Mouse (Mus musculus): ENCODE results near the gene Nbr1. TPM values are rescaled to one million over a fixed set of nuclear protein-coding genes. Genes with fewer than 3 reads are reported as not detected.

Gene Nbr1
- total RNA-seq (2021): 100 to 1,000 TPM; 134 to 138 TPM
- long read RNA-seq, full-length matches to known transcripts: 40 of 81 reads
- long read RNA-seq, partial matches to known transcripts: 31 of 81 reads
- long read RNA-seq, other reads (novel, unspliced or antisense): 10 of 81 reads

DNA sequence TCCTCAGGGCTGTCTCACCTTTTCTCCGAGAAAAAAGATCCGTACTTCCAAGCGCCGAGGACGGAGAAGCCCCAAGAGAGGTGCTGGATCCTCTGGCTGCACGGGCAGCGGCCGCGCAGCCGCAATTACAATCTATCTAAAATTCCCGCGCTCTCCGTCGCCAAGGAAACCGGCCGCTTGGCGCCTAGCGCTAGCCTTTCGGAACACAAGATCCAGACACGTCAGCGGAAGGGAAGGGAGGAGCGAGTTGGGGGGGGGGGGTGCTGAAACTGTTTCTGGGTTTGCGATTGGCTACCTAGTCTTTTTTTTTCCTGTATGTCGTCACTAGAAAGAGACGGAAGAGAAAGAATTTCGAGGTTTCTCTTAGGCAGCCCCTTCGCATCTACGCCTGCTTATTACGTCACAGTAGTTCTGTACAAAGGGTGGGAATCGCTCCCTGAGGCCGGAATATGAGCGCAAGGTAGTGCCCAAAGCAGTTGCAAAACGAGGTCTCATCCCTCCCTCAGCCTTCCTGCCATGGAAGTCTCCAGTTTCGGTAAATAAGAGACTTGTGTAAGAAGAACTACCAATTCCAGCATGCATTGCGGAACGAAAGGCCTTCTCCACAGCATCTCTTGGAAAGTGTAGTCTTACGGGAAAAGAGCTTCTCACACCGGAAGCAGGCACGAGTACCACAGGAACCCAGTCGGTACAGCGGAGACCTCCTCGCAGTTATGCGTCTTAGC is at the start of gene Nbr1, which contains the start of gene Brca1:
TSS of gene Nbr1 (plus strand) at position 399 of the 725 bp plus-strand sequence.
TSS of gene Brca1 (minus strand) at position 205 of the 725 bp plus-strand sequence.
- DNase-seq (ENCODE audit: low spot score in 2 of 2): peak; percentile 93 to 96

DNA sequence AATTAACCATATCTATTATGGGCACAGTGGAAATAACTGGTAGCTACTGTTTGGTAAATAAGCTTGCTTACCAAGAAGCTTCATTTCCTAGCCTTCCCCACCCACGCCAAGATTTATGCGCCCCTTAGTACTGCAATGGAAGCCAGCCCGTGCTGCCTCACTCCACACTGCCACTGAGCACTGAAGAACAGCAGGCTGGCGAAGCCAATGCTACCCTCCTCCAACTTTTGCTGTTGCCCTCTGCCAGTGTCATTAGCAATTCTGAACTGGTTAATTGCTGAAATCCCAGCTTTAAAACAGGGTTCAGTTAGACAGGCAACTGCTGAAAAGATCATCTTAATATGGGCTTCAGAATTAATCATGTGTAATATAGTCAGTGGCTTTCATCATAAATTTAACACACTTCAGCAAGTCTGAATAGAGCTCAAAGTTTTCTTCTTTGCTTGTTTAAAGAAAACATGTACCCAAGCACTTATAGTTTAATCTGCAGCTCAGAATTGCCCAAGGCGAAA is 45.6 kb upstream of the Nbr1 start:
- DNase-seq (ENCODE audit: low spot score in 2 of 2): no peak

DNA sequence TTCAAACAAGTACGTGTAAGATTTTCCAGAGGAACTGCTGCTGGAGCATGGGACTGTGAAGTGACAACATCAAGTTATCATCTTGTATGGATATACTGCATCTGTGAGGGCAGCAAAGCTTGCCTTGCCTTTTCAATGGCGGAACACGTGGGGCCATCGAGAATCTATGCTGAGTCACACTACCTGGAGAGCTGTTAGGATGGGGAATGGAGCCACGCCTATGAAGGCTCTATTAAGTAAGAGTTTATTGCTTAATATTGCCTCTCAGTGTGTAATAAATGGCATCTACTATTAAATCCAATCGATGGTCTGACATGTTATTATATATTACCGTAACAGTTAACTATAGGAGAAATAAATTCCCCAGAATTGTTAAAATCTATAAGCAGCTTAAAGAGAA is 44.9 kb upstream of the Nbr1 start:
- DNase-seq (ENCODE audit: low spot score in 2 of 2): no peak

DNA sequence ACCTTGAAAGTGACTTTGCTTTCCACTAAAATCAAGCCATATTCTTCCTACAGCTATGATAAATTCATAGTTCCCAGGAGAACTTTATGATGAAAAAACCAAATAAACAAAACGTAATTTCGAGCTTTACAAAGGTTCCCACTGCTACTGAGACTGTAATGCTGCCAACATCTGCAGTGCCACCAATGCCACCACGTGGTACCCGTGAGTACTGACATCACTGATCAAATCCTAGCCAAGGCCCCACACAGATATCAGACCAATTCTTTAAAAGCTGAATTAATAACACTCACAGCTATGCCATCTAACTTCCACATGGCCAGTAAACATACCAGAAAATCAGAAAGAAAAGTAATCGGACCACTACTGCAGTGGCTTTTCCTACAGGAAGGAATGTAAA is 33.0 kb upstream of the Nbr1 start:
- peak in 1 of 2 experiments; percentile 17 for DNase-seq (ENCODE audit: low spot score in 2 of 2)

DNA sequence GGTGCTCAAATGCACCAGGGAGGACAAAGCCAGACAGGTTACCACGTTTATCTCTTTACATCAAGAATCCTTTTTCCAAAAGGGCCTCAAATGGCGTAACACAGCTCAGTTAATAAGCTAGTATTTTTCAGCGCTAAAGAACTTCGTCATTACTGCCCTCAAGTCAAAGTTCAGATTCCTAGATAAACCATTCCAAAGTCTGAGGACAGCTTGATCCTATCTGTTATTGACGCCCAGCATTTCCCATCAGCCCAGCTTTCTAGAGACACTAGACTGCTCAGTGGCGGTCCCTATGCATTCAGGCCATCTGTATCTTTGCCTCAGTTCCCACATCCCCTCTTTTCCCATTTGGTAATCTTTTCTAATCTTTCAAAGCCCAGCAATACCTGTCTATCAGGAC is 32.6 kb upstream of the Nbr1 start:
- no peak for DNase-seq (ENCODE audit: low spot score in 2 of 2)

DNA sequence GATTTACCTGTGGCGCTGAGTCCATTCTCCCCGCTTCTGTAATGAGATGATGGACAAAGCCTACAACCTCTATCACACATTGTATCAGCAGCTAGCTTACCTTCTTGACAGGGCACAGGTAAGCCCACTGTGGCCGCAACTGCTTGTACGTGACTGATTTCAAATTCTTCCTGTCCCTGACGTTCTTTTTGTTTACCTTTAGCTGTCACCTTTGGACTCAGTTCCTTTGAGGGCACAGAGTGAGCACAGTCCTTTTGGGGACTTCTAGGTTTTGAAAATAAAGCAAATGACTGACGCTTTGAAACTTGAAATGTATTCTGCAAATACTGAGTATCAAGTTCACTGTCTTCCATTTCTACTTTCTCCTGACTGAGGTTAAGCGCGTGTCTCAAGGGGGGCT is 27.5 kb upstream of the Nbr1 start:
- DNase-seq (ENCODE audit: low spot score in 2 of 2): no peak

DNA sequence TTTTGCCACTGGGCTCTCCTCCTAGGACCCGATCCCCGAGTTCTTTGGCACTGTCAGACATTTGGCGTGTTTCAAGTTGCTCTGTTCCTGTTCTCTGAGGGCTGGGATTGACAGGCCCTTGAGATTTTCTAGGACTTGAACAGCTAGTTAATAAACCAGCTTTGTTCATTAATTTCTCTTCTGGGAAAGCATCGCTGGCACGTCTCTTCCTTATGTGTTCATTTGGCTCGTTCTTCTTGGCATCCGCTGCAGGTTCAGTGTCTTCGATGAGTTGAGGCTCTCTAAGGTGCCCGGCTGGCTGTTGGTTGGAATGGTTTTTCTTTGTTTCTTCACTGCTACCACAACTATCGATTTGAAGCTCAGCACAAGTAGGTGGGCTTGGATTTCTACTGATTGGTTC is 26.9 kb upstream of the Nbr1 start:
- DNase-seq (ENCODE audit: low spot score in 2 of 2): peak in 1 of 2 experiments; percentile 5

DNA sequence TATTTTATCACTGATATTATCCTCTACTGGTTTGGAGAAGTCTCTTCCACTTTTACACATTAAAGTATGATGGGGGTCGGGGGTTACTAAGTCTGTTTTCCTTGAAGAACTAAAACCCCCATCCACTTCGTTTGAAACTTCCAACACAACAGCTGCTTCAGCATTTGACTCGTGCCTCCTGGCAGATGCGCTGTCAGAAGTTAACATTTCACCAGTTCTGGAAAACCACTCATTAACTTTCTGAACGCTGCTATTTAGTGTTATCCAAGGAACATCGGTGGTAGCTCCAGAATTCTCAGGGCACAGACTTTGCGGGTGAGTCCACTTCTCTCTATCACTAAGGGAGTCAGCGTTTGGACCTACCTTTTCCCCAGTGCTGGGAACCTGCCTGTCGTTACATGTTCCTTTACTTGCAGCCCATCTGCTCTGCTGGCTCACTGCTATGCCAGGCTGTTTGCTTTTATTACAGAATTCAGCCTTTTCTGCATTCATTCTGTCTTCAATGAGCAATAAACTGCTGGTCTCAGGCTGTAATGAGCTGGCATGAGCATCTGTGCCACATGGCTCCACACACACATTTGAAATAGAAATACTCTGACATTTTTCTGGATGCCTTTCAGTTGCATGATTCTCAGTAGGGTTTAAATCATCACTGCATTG is 25.9 kb upstream of the Nbr1 start:
- DNase-seq (ENCODE audit: low spot score in 2 of 2): peak; percentile 86 to 89

DNA sequence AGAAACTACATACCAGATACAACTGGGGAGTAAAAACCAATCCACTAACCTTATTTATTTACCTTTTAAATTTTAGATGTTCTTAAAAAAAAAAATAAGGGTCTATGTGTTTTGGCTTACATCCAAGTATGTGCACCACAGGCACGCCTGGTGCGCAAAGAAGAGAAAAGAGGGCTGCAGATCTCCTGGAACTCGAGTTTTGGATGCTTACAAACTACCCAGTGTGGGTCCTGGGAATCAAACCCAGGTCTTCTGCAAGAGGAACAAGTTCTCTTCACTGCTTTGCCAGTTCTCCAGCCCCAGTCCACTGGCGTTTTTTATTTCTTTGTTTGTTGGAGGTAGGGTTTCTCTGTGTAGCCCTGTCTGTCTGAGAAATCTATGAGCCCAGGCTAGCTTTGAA is 25.3 kb upstream of the Nbr1 start:
- DNase-seq (ENCODE audit: low spot score in 2 of 2): no peak

DNA sequence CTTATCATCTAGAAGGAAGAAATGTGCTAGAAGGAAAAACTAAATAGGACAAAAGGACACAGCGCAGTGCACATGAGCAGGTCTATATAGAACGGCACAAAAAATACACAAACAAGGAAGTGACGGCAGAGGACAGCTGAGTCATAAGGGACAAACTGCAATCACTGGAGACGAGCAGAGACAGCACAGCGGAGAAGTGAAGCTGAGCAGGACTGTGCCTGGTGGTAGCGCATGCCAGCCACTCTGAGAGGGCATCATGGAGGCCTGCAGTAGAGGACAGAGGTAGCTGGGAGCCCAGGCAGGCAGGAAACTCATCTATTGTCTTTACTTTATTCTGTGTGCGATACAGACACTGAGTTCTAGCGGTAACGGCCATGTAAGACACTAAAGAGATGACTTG is 8.4 kb upstream of the Nbr1 start:
- no peak for DNase-seq (ENCODE audit: low spot score in 2 of 2)

DNA sequence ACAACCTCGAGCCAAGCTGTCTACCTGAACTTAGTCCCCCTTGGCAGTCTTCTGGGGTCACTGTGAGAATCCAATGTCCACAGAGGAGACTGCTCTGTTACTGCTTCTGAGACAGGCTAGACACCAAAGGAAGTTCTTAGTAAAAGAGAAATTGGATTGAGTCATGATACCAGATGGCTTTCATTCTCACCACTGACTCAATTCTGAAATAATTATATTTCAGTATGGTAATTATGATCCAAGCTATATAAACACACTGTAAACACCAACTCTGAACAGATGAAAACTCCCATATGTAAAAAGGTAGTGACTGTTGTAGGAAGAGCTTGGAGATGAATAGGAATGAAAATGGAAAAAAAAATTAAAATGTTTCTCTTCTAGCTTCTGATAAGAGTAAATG is 7.8 kb upstream of the Nbr1 start:
- peak in 1 of 2 experiments; percentile 37 for DNase-seq (ENCODE audit: low spot score in 2 of 2)

DNA sequence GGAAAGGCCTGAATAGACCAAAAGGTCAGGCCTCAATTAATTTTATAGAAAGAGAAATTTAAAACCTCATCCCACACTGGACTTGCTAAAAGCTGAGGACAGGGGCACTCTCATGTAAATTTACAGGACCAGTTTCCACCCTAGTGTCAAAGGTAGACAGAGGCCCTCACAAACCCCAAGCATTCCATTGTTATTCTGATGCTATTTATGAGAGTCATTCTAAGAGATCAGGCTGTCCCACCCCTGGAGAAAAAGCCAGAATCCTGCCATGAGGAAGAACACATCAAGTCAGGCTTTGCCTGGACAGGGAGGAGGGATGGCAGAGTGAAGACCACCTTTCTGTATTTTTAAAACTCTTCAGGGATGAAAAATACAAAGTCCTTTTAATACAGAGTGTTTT is 3.4 kb upstream of the Nbr1 start:
- DNase-seq (ENCODE audit: low spot score in 2 of 2): no peak

DNA sequence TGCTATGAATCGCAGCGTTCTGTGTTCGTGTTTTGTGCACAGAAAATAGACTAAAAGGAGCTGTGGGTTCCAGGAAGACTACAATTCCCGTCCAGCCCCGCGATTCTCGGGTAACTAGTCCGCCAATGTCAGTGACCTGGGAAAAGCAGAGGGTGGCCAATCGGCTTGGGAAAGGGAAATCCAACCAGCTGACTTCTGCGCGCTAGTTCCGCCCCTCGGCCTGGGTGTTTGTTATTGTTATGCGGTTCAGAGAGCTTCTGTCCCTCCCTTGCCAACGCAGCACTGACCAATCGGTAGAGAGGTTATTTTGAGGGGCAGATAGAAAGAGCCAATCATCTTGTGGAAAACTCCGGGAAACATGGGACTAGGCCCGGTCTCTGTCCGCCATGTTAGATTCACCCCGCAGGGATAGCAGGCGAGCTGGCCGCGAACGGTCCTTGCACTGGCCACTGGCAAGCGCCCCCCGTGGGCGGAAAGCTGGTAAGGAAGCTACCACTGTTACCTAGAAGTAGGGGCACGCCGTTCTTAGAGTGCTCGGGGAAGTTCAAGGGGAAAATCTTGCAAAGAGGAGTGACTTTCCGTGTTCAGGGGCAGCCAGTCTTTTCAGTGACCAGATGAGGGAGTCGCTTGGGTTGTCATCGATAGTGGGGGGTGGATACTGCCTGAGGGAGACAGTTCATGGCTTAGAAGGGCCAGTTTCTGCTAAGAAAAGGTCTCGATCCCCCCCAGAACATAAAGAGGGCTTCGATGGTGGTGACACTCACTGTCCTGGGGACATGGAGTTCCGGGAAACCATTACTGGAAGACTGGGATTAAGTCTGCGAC is 739 bp downstream of the Nbr1 start:
- peak; percentile 99 to 100 for DNase-seq (ENCODE audit: low spot score in 2 of 2)

DNA sequence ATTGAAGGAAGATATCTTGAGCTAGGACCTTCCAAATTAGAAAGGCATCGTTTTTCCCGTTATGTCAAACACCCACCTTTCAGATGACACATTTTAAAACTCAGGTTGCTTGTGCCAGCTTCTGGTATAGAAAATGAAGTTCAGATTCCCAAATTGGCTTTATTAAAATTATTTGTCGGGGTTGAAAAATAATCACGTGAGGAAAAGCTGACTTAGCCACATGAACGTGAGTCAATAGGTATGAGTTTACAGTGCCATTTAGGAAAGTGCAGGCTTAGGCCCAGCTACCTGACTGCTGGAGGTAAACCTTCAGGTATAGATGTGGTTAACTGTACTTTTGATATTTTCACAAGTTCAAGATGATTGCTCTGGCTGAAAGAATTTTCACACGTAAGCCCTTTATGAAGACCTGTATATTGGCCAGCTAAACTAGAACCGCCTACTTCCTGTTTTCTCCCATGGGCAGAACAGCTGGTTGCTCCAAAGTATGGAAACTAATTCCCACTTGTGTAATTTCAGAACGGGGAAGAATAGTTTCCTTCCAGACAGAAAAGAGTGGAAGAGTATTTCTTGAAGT is 1.5 kb downstream of the Nbr1 start:
- no peak for DNase-seq (ENCODE audit: low spot score in 2 of 2)

DNA sequence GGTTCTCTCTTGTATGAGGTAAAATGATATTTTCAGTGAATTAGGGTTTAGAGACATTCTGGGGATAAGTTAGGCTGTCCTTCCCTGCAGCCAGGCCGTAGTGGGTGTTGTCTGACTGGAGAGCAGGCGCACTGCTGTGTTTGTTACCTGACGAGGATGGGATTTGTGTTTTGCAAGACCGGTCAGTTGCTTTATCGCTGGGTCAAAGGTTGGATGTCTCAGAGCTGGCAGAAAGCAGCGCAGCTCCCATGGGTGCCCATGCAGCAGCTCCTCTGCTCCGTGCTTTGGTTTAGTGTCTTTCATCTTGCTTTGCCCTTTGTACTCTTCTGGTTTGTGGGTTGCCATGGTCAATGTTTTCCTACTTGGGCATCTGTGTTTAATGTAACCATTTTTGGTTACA is 4.6 kb downstream of the Nbr1 start:
- DNase-seq (ENCODE audit: low spot score in 2 of 2): no peak

DNA sequence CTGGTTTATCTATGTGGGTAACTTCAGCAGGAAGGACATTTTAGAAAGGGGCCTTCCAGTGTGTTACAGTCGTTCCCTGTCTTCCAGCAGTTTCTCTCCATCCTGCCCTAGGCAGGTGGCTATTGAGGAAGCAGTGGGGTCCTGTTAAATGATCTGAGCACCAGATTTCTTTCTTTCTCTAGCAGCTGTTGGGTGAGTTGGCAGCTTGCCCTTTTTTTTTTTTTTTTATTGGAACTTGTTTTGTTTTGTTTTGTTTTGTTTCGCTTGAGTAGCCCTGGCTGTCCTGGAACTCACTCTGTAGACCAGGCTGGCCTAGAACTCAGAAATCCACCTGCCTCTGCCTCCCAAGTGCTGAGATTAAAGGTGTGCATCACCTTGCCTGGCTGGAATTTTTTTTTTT is 5.0 kb downstream of the Nbr1 start:
- DNase-seq (ENCODE audit: low spot score in 2 of 2): no peak

DNA sequence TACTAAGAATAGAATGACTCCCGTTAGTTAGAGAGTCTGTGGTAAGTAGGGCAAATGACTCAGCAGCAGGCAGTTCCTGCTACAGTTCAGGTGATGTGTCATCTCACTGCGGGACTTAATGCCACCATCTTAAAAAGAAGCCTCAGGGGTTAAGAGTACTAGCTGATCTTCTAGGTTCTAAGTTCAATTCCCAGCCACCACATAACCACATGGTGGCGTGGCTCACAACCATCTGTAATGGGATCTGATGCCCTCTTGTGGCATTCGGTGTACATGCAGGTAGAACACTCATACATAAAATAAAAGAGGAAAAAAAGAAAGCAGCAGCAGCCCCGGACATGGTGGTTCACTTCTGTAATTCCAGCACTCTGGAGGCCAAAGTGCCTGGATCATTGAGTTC is 10.4 kb downstream of the Nbr1 start:
- peak in 1 of 2 experiments; percentile 64 for DNase-seq (ENCODE audit: low spot score in 2 of 2)

DNA sequence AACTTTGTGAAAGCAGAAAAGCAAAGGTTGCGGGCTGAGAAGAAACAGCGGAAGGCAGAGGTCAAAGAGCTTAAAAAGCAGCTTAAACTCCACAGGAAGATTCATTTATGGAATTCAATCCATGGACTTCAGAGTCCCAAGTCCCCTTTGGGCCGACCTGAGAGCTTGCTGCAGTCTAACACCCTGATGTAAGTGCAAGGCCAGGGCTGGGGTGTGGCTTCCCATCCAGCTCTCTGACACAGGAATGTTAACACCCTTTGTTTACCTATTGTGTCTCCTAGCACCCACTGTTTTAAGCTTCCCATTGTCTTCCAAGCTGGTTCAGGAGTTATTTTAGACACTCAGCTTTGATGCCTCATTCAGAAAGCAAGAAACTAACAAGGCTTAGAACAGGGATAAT is 16.5 kb downstream of the Nbr1 start:
- DNase-seq (ENCODE audit: low spot score in 2 of 2): no peak

DNA sequence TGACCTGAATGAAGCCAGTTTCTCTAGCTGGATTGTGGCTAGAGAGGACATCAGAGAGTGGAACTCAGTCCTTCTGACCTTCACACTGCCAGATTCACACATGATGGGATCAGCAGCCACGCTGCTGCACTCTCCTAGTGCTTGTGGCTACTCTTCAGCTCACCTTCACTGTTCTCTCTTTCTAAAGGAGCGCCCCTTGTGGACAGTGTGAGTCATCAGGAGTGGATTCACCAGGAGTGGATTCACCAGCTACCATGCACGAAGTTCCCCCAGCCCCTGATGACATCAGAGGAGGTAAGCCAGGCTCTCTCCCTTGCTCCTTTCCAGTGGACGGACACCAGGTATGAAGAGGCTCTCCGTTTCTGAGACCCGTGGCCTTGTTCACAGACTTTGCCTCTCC is 24.2 kb downstream of the Nbr1 start:
- DNase-seq (ENCODE audit: low spot score in 2 of 2): no peak

DNA sequence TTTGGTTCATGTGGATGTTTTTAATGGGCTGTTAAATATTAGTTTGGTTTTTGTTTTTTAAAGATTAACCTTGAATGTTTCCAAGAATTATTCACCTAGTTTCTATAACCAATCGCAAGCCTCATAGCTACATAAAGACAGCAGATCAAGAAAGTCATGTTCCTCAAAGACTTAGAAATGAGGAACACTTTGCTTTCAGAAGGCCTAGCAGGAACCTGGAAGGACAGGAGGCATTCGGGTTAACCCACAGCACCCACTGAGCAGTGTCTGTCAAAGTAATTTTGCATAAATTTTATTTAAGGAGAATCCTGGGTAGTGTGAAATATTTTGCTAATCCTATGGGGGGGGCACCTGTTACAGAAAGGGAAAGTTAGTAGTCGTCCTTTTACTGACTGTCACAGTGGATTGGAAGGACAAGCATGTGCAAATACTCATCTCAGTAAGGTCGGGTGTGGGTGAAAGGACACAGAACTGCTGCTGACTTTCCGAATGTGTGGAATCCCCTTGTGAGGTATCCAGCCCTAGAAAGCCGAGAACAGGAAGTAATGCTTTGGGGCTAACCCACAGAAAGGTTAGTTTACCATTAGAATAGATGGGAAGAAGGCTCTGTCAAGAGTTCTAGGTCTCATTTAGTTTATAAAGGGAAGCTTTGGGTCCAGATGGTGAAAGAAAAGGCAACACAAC is 29.3 kb downstream of the Nbr1 start:
- no peak for DNase-seq (ENCODE audit: low spot score in 2 of 2)
